Mouse (Mus musculus): Measurements from ENCODE around the gene Trappc6a.

The Trappc6a gene

DNA sequence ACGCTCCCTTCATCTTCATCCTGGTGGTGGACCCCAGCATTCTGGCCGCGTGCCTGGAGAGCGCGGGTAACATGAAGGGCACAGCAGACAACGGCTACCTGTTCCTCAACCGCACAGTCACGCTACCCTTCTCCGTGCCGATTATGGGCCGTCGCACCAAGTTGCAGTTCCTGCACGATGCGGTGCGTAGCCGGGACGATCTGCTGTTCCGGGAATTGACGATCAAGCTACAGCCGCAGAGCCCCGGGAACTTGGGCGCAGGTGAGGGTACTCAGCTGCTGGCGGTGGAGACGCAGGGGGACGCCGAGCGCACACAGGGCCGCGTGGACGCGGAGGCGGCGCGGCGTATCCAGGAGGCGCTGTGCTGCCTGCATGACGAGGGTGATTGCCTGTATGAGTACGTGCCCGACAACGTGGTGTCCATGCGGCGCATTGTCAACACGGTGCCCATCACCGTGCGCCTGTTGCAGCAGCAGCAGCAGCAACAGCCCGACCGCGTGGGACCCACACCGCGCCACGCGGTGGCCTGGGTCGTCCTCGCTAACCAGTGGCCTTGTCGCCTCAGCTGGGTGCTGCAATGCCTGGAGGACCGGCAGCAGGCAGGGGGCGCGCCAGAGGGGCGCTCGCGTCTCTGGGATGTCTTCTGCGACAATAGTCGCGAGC, 15.7 kb downstream of the Trappc6a start:
- under 1% methylated on average over 64 of the region's 64 CpGs for WGBS

DNA sequence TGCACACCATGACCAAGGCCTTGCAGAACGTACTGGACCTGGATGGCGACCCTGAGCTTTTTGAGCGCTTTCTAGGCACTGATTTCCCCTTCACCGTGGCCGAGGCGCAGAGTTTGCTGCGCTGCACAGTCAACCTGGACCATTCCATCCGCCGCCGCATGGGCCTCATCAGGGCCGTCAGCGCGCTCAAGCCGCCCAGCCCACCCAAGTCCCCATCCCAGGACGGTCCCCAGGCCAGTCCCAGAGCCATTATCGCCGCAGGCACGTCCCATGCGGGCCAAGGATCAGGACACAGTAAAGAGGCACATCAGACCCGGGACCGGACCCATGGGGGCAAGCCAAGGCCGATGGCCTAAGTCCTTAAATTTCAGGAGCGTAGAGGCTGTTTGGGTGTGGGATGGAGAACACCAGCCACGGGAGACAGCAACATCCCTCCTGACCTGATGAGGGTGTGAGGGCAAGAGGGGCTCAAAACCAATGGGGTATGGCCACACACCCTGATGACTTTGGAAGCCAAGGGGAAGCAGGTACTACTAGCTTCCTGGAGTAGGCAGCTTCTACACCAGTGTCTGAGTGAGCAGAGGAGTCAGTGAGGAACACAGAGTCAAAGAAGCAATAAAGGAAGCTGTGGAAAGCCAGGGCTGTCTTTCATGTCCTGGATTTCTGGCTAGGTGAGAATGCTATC, 16.4 kb downstream of the Trappc6a start:
- WGBS = 13% methylated on average over 24 of the region's 24 CpGs

DNA sequence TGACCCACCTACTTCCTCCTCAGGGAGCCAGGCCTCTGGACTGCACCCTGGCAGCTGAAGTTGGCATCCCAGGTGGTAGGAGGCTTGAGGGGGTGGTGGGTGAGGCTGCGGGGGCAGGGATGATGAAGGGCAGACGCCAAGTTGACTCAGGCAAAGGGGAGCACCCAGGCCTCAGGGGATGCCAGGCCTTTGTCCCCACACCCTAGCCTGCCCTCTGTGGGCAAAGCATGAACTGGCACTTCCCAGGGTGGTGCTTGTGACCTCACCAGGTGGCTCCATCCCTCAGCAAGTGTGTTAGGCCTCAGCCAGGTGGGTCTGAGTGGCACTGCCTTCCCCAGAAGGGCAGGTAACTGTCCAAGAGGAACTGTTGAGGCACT, 16.9 kb downstream of the Trappc6a start:
- 57% methylated on average over 2 of the region's 2 CpGs for WGBS

DNA sequence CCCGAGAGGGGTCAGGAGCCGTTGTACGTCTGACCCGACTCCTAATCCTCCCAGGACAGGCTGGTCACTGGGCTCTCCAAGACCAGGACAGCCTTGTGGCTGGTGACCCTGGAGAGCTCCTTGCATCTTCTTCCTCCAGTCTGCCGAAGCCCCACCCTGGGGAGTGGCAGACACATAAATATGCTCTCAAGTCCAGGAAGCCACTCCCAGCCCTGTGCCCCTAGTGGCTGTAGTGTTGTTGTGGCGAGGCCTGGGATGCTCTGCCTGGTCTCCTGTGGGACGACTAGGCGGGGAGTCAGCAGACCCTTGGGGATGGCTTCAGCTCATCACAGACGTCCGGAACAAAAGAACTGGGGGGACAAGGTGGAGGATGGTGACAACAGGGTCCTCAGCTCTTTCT, 22.9 kb downstream of the Trappc6a start:
- 80% methylated on average over 10 of the region's 10 CpGs for WGBS

DNA sequence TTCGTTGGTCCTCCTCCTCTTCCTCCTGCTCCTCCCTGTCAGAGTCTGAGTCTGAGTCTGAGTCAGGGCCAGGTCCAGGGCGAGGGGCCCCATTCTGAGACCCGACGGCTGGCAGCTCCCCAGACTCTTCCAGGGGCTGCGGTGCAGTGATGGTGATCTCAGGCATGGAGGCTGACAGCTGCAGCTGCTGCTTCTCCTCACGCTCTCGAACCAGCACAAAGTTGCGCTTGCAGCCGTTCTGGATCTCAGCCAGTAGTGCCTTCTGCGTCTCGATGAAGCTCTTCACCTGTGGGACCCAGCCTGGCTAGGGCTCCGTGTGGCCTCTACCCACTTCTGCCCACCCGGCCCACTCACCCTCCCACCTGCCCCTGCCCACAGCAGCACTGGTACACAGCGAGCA, 24.0 kb downstream of the Trappc6a start:
- WGBS = 67% methylated on average over 14 of the region's 14 CpGs

DNA sequence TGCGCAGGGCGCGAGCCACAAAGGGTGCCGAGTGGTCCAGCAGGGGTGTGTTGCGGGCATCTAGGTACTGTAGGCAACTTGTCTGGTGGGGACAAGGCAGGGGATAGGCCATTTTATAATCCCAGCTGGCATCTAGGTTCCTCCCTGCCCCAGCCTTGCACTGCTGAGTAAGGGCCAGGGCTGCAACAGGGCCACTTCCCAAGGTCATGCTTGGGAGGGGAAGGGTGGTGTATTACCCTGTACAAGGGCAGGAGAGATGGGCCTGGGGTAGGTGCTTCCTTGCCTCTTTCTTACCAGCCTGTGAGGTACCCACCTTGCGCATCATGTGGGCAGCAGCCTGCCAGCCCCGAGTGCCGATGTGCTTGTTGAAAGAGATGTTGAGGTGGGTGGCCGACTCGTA, 26.5 kb downstream of the Trappc6a start:
- 81% methylated on average over 10 of the region's 10 CpGs for WGBS

DNA sequence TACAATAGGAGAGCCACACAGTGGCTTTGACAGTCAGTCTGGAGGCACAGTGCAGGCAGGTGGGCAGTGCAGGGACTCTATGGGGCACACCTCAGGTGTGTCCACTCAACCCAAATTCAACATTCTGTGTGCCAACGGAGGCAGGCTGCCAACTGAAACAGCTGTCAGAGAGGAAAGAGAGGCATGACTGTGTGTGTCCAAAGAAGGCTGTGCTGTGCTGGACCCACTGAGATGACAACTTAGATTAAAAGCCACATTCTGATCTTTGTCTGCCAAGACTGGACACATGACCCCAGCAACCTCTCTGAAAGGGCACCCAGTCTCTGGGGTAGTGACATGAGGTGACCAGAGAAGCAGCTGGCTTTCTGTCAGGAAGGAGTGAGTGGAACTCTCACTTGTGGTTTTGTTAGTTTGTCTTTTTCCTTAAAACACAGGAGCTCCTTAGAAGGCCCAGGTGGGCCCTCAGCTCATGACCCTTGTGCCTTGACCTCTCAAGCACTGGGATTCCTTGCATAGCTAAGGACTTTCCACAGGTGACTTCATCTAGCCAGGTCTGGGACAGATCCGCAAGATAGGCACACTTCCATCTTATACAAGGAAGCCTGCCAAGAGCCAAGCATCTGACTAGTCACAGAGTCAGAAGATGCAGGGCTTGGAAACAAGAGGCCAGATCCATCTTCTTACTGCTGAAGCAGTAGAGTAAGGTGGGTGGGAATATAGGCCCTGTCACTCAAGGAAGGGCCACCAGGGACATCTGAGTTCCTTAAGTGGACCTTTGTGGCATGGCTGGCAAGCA, 32.8 kb downstream of the Trappc6a start:
- WGBS = 67% methylated on average over 2 of the region's 2 CpGs

DNA sequence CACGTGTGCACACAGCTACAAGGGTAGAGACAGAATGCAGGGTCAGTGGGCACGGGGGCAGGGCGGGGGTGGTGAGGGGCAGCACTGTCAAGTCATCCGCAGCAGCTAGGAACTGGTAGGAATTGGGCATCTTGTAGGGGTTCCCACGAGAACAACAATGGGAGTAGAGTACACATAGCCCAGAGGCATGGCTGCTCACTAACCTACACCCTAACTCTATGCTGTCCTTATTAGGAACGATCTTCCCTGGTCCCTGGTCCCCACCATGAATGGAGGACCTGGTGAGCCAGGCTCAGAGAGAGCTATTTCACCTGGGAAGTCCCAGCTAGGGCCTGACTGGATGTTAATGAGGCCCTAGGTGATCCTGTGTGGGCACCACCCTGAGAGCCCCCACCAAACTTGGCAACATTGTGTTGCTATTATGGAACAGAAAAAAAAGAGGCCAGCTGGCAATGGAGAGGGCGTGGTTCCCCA, 33.5 kb downstream of the Trappc6a start:
- WGBS = 57% methylated on average over 7 of the region's 7 CpGs

DNA sequence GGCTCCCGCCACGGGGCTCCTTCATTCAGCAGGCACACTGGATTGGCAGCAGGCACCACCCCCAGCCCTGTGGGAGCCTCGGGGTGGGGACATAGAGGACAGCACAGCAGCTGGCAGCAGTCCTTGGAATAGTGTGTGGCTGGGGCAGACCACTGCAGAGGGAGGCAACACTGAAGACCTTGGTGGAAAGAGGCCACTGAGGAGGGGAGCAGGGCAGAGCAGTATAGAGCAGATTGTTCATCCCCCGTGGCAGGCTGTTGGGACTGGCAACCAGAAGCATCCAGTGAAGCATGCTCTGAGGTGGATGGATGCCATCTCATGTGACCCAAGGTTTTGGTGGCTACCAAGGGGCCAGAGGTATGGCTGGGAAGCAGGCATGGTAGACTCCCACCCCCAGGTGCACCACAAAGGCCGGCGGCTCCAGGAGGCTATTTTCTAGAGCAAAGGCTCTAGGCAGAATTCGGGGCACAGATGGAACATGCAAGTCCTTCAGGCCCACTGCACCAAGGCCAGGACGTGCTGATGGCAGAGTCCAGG, 34.0 kb downstream of the Trappc6a start:
- WGBS = 44% methylated on average over 8 of the region's 8 CpGs

DNA sequence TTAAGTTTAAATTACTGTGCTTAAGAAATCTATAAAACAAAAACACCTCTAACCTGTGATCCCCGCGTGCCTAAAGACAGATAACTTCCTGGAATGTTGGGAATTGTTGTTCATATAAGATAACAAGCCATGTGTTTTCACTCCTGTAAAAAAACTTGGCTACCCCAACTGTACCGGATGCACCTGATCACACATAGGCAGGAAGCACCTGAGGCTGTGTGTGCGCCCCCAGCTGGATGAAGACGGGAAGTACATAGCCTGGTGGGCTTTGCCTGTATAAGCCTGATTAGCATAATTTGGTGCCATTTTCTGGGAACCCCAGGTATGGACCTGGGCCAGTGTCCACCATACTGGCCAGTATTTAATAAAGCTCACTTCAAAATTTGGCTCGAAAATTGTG, 35.4 kb downstream of the Trappc6a start:
- 46% methylated on average over 6 of the region's 6 CpGs for WGBS

DNA sequence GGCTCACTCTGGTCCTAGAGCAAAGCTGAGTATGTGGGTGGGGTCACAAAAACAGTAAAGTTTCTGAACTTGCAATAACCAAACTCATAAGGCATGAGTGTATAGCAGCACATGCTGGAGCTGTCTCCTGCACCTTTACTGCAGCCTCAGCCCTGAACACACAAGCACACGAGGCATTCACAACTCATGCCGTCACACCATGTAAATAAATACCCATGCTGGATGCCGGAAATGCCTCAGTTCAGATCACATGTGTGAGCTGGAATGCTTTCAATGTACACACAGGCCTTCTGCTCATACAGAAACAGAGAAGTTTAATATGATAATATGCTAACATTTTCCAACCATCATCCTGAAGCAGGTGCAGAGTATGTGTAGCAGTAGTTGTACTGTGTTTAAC, 37.8 kb downstream of the Trappc6a start:
- 30% methylated on average over 3 of the region's 3 CpGs for WGBS

DNA sequence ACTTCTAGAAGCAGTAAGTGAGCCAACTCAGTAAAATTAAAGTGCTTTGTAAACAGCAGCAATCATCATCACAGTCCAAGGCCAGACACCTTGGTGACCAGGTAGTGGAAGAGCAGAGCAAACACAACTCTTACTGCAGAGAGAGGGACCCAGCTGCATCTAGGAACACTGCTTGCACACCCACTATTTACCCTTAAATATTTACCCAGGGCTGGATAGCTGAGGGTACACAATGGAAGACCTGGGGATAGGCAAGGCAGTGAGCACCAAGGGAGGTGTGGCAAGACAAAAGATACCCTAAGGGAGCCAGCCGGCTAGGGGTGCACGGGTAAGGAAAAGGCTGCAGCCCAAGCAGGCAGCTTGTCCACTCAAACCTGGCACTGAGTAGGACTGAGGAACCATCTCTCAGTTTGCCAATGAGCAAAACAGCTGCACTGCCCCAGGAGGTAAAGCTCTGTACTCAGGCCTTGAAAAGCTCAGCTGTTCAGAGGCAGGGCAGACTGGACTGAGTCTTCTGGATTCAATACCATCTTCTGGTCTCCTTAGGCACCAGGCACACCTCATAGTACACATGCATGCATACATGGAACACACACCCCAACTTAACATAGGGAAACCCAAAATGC, 39.3 kb downstream of the Trappc6a start:
- 56% methylated on average over 2 of the region's 2 CpGs for WGBS

DNA sequence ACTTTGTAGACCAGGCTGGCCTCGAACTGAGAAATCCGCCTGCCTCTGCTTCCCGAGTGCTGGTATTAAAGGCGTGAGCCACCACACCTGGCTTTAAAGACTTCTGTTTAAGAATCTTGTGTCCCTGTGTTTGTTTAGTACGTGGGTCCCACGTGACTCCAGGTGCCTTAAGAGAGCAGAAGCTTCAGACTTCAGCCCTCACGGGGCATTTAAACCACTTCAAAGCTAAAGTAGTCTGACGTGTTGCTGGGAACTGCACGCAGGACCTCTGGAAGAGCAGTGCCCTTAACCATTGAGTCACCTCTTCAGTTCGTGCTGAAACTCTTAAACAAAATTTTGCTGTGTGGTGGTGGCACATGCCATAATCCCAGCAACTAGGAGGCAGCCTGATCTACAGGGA, 41.2 kb downstream of the Trappc6a start:
- WGBS = 95% methylated on average over 10 of the region's 10 CpGs

DNA sequence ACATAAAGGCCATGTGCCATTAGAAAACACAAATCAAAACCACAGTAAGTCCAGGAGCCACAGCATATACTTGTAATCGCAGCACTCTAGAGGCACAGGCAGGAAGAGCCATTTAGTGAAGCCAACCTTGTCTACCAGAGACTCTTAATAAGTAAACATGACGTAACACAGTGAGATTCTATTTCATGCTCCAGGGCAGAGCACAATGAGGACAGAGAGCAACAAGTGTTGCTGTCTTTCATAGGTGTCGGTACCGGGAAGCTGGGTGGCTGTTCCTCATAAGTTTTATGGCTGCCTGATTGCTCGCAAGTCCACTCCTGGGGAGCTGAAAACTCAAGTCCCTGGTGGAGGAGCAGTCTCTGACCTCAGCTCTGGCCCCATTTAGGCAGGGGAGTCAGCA, 43.4 kb downstream of the Trappc6a start:
- 68% methylated on average over 5 of the region's 5 CpGs for WGBS

DNA sequence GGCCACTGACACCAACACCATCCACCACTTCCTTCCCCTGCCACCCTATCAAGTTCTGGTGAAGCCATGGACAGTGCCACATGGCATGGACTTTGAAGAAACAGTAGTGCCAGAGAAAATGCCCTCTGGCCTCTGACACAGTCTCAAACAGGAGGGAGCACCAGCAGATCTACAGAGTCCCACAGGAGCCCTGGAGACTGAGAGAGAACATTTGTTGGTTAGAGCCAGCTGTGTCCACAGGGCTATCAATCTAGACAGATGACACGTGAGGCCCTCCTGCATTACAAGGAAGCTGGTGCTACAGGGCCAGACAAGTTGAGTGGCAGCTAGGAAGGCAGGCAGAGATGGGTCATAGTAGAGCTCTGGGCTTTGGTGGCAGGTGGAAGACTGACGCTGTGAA, 44.2 kb downstream of the Trappc6a start:
- 78% methylated on average over 2 of the region's 2 CpGs for WGBS

DNA sequence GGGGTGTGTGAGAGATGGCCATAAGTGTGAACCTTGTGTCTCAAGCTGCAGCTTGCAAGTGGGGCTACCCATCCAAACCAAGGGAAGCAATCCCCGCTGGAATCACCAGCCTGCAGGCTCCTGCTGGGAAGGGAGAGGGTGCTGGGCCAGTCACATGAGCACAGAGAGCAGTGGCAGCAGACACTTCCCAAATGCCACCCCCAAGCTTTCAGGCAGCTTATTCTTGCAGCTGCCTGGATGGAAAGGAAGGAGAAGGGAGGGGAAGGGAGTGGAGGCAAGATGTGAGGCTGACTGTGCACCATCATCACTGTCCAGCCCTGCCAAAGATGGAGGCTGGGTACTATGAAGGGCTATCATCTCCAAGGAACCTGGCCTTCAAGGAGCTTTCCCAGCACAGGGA, 46.0 kb downstream of the Trappc6a start:
- WGBS = 37% methylated on average over 1 of the region's 1 CpGs

DNA sequence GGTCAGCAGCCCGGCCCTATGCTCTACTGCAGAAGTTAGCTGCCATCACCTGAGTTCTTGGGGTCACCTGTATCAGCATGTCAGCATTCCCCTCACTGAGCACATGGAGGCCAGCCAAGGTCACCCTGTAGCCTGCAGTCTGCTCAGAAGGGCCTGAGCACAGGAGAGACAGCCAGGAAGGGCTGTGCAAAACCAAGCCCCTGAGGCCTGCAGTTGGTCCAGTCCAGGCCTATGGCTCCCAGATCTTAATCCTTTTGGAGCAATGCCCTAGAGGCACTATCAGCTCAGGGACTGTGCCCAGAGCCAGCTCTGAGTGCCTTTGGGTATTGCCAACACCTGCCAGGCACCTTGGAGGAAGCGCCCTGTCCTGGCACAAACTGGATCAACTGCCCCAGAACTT, 48.9 kb downstream of the Trappc6a start:
- WGBS = 98% methylated on average over 2 of the region's 2 CpGs

DNA sequence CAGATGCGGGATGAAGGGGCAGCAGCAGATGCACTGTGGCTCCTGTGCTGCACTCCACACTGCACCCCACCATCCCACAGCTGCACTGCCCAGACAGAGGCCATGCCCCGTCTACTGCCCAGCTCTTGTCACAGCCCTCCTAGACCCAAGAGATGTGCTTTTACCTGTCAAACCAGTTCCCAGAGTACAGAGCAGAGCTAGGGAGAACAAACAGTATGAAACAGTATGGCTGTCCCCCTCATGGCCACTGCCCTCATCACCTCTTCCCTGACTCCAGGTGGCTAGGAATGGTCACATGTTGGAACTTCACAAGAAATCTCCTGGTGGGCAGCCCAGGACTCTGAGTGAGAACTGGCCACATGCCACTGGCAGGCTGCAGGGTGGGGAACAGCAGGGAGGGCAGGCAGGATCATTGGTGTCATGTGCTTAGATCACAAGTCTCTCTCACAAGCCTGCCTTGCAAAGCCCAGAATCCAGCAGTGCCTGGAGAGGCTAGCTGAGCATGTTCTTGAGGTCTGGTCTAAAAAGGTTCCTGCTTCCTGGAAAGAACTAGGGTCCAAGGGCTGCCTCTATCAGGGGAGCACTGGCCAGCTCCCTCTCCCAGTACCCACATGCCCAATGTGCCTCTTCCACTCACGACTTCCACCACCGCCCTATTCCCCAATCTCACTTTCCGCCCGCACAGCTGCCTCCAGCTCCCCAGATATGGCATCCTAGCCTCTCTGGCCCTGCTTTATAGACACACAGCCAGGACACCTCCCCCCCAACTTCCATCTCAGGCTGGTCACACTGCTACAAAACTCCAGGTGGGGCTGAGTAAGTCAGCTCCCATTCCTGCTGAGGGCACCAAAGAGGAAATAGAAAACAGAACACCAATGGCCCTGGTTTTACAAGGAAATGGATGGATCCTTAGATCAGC, 50.0 kb downstream of the Trappc6a start:
- WGBS = 50% methylated on average over 6 of the region's 6 CpGs

DNA sequence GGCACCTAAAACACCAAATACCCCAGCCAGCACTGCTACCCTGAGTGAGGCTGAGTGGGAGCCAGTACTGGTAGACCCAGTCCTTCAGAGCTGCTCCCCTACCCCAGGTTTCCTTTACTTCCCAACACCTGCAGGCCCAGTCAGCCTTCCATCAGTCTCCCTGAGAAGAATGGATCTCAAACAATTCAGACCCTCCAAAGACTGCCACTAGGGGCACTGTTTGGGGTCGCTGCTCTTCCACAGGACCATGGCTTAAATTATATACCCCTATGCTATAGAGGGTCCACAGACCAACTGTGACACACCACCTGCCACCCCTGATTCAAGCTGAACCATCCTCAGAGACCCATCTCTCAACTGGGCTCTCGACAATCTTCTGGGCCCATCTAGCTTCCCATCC, 50.8 kb downstream of the Trappc6a start:
- WGBS = 43% methylated on average over 2 of the region's 2 CpGs

DNA sequence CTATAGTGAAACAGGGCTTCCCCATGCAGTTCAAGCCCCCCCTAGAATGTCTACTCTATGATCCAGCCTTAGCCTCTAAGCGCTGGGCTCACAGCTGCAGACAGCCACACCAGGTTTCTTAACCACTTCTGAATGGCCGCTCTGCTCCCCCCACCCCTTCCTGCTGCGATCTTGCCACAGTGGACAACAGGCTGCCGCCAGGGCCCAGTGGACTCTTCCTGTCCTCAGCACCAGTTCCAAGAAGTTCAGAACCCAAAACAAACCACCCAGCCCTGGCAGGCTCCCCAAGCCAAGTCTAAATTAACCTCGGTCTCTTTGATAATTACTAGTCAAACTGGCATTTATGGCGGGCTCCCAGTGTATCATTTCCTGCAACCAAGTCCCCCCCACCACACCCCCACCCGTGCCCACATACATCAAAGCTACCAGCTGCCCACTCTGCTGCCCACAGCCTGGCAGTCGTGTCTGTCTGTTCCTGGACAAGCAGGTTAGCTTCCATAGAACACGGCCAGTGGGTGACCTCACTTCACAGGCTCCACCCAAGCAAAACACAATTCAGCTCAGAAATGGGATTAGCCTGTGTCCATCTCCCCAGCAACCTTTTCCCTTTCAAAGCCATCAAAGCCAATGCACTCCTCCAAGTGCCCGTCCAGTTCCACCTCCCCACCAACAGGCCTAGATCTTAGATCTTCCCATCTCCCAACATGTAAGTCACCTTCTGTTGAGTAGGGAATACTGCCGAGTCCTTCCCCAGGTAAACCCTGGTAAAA, 52.5 kb downstream of the Trappc6a start:
- WGBS = 3% methylated on average over 11 of the region's 11 CpGs
